In genomic region chr8:70383287-70383686, GRCm38 (mm10) we compare ENCODE assay signal across 8 mouse cellular contexts. TPM values are rescaled to one million over a fixed set of nuclear protein-coding genes. Genes with fewer than 3 reads are reported as not detected.
DNase-seq lines count a peak whose midpoint lies in the region; ATAC-seq and TF ChIP-seq lines count a peak whose summit lies in the region.

No protein-coding gene starts in this region.

- no peaks in the 10 kb centered on the region for H3K27me3 ChIP-seq in kidney, adult 2 months (replicated peaks; ENCODE audit: control insufficient read depth, insufficient read depth, low read length)
- peaks cover under 1% of the 10 kb centered on the region; the same call in 1 of the 2 replicates for H3K27me3 ChIP-seq in limb, embryonic 11.5 days (ENCODE audit: control insufficient read depth, insufficient read depth, low read length)
- peaks cover 9% of the 10 kb centered on the region for H3K27me3 ChIP-seq in midbrain, embryonic 14.5 days (ENCODE audit: control insufficient read depth, insufficient read depth, low read length)

- 30% methylated on average over 3 of the region's 3 CpGs for WGBS in kidney, adult 2 months
- 45% methylated on average over 3 of the region's 3 CpGs for WGBS in limb, embryonic 11.5 days
- 58% methylated on average over 3 of the region's 3 CpGs for WGBS in midbrain, embryonic 14.5 days

- no peaks in the 10 kb centered on the region for H3K4me1 ChIP-seq in kidney, adult 2 months (ENCODE audit: control insufficient read depth, insufficient read depth, low read length)
- no peaks in the 10 kb centered on the region for H3K4me1 ChIP-seq in limb, embryonic 11.5 days (ENCODE audit: control insufficient read depth, insufficient read depth, low read length)
- no peaks in the 10 kb centered on the region for H3K4me1 ChIP-seq in midbrain, embryonic 14.5 days (ENCODE audit: control insufficient read depth, insufficient read depth, low read length)

- H3K36me3 ChIP-seq in kidney, adult 2 months (ENCODE audit: control insufficient read depth, insufficient read depth, low read length) = no peaks in the 10 kb centered on the region
- peaks cover 6% of the 10 kb centered on the region for H3K36me3 ChIP-seq in limb, embryonic 11.5 days (ENCODE audit: control insufficient read depth, insufficient read depth, low read length)
- peaks cover 39% of the 10 kb centered on the region for H3K36me3 ChIP-seq in midbrain, embryonic 14.5 days (ENCODE audit: control insufficient read depth, insufficient read depth, low read length)

- H3K9ac ChIP-seq in limb, embryonic 11.5 days (ENCODE audit: low read length) = no peak overlapping the region
- H3K9ac ChIP-seq in midbrain, embryonic 14.5 days (replicated peaks; ENCODE audit: low read length) = no peak overlapping the region

- intact Hi-C loops in gastrocnemius, postnatal 14 days (cut with DNase I; ENCODE audit: low total_unique reads) = no loop called here

- TF ChIP-seq POLR2A in kidney, adult 2 months (IDR thresholded peaks at IDR 0.05; ENCODE audit: low read depth, low read length) = no peak

- peak; percentile 26; the same call in 1 of the 2 replicates for ATAC-seq in limb, embryonic 11.5 days (ENCODE audit: insufficient number of reproducible peaks, low FRiP score, low TSS enrichment, low read depth)
- peak; percentile 61; the same call in 1 of the 2 replicates for ATAC-seq in midbrain, embryonic 14.5 days (ENCODE audit: low FRiP score, low TSS enrichment)

- no peak overlapping the region for H3K27ac ChIP-seq in kidney, adult 2 months (ENCODE audit: insufficient read depth, low read depth, low read length)
- H3K27ac ChIP-seq in limb, embryonic 11.5 days (replicated peaks; ENCODE audit: low read depth, low read length) = no peak overlapping the region
- H3K27ac ChIP-seq in midbrain, embryonic 14.5 days (replicated peaks; ENCODE audit: low read depth, low read length) = no peak overlapping the region

- no peak overlapping the region for H3K4me2 ChIP-seq in limb, embryonic 11.5 days (ENCODE audit: low read depth, severe bottlenecking)
- H3K4me2 ChIP-seq in midbrain, embryonic 14.5 days (ENCODE audit: low read length) = no peak overlapping the region

- DNase-seq in urinary bladder, adult 18-20 months (ENCODE audit: low spot score in 2 of 2) = peak; percentile 33 to 44
- DNase-seq in urinary bladder, adult 2 months (ENCODE audit: low spot score) = no peak
- DNase-seq in cerebellum, postnatal 36 days = peak; percentile 84
- DNase-seq in gastrocnemius, postnatal 14 days = peak; percentile 77
- peak; percentile 79 for DNase-seq in kidney, adult 2 months
- DNase-seq in limb, embryonic 11.5 days (ENCODE audit: low spot score) = peak; percentile 75
- DNase-seq in midbrain, embryonic 14.5 days = peak; percentile 81
- DNase-seq in spleen, postnatal 36 days (ENCODE audit: low spot score in 2 of 2) = peak; percentile 50 to 56

- H3K9me3 ChIP-seq in limb, embryonic 11.5 days (ENCODE audit: control insufficient read depth, low read length) = no peaks in the 10 kb centered on the region
- no peaks in the 10 kb centered on the region for H3K9me3 ChIP-seq in midbrain, embryonic 14.5 days (ENCODE audit: control insufficient read depth, low read length)

- H3K4me3 ChIP-seq in kidney, adult 2 months (ENCODE audit: insufficient read depth, low read depth, low read length) = no peak overlapping the region
- no peak overlapping the region for H3K4me3 ChIP-seq in limb, embryonic 11.5 days (ENCODE audit: low read depth, low read length)
- no peak overlapping the region for H3K4me3 ChIP-seq in midbrain, embryonic 14.5 days (replicated peaks; ENCODE audit: low read depth, low read length)

- peak; percentile 84 for TF ChIP-seq CTCF in kidney, adult 2 months (conservative IDR thresholded peaks at IDR 0.05; ENCODE audit: insufficient read depth, insufficient read length, low read depth, low read length)

RNA-seq across cellular contexts. Expression of gene Comp, which starts 9.9 kb away (rescaled TPM):
- polyA plus RNA-seq in urinary bladder, adult 2 months (2012; rRNA removed) = 0.22 and 0.23 TPM in 2 replicates
- total RNA-seq in gastrocnemius, postnatal 14 days (2021) = 10 to 100 TPM; 18.6 to 19.6 TPM
- 1.6 and 2.8 TPM in 2 replicates for polyA plus RNA-seq in kidney, adult 2 months (2012; rRNA removed)
- polyA plus RNA-seq in limb, embryonic 11.5 days (2014; fragmentation: Nextera tagmentation; extraction: Ambion mirVana) = 0.43 and 0.50 TPM in 2 replicates
- 0.47 TPM in 1 of 2 replicates, not detected in the other for polyA plus RNA-seq in midbrain, embryonic 14.5 days (2014; fragmentation: Nextera tagmentation; extraction: Ambion mirVana)

RNA-seq across cellular contexts. Expression of gene Upf1, which starts 30.2 kb away (rescaled TPM):
- 16.4 and 30.5 TPM in 2 replicates for polyA plus RNA-seq in urinary bladder, adult 2 months (2012; rRNA removed)
- 10 to 100 TPM; 31.6 to 35.0 TPM for total RNA-seq in gastrocnemius, postnatal 14 days (2021)
- polyA plus RNA-seq in kidney, adult 2 months (2012; rRNA removed) = 25.8 and 27.4 TPM in 2 replicates
- 23.2 and 25.1 TPM in 2 replicates for polyA plus RNA-seq in limb, embryonic 11.5 days (2014; fragmentation: Nextera tagmentation; extraction: Ambion mirVana)
- 16.9 and 18.4 TPM in 2 replicates for polyA plus RNA-seq in midbrain, embryonic 14.5 days (2014; fragmentation: Nextera tagmentation; extraction: Ambion mirVana)

RNA-seq across cellular contexts. Expression of gene Gdf1, which starts 53.7 kb away (rescaled TPM):
- polyA plus RNA-seq in urinary bladder, adult 2 months (2012; rRNA removed) = 0.74 and 1.3 TPM in 2 replicates
- 1 to 10 TPM; 1.3 to 2.8 TPM for total RNA-seq in gastrocnemius, postnatal 14 days (2021)
- 0.08 TPM in 1 of 2 replicates, not detected in the other for polyA plus RNA-seq in kidney, adult 2 months (2012; rRNA removed)
- 2.9 and 4.2 TPM in 2 replicates for polyA plus RNA-seq in limb, embryonic 11.5 days (2014; fragmentation: Nextera tagmentation; extraction: Ambion mirVana)
- not detected in 2 replicates for polyA plus RNA-seq in midbrain, embryonic 14.5 days (2014; fragmentation: Nextera tagmentation; extraction: Ambion mirVana)

RNA-seq across cellular contexts. Expression of gene Crtc1, which starts 56.1 kb away (rescaled TPM):
- polyA plus RNA-seq in urinary bladder, adult 2 months (2012; rRNA removed) = 7.9 and 11.7 TPM in 2 replicates
- total RNA-seq in gastrocnemius, postnatal 14 days (2021) = 1 to 10 TPM; 6.4 to 7.4 TPM
- polyA plus RNA-seq in kidney, adult 2 months (2012; rRNA removed) = 16.8 and 18.1 TPM in 2 replicates
- polyA plus RNA-seq in limb, embryonic 11.5 days (2014; fragmentation: Nextera tagmentation; extraction: Ambion mirVana) = 16.6 and 19.8 TPM in 2 replicates
- polyA plus RNA-seq in midbrain, embryonic 14.5 days (2014; fragmentation: Nextera tagmentation; extraction: Ambion mirVana) = 43.9 and 51.7 TPM in 2 replicates
